Mouse (Mus musculus) lung, postnatal 0 days (tissue): ENCODE results near the gene Il21. TPM values are rescaled to one million over a fixed set of nuclear protein-coding genes. Genes with fewer than 3 reads are reported as not detected.

Source experiments
- ATAC-seq: fragments of 200-750 bp; cut with Nextera tagmentation; 2 replicates; pipeline ENCODE4 v1.8.0; 2017; ENCODE audit warnings: moderate library complexity
- DNase-seq: peaks from one replicate; pipeline ENCODE4 v3.0.0-alpha.2; 2016; ENCODE audit warnings: low spot score
- H3K27ac ChIP-seq: fragments of 300-500 bp; sonication (generic); 2 replicates; pipeline ENCODE4 v1.5.1; 2014; ENCODE audit warnings: antibody characterized with exemption, mild to moderate bottlenecking, low read length, mixed read lengths
- H3K27me3 ChIP-seq: fragments of 300-500 bp; sonication (generic); replicated peaks from 2 replicates; pipeline ENCODE4 v1.6.1; 2014; ENCODE audit warnings: low read length, mixed read lengths; ENCODE audit not compliant: insufficient read depth
- H3K36me3 ChIP-seq: fragments of 300-500 bp; sonication (generic); 2 replicates; pipeline ENCODE4 v1.6.1; 2014; ENCODE audit warnings: low read length, mixed read lengths; ENCODE audit not compliant: insufficient read depth
- H3K4me1 ChIP-seq: fragments of 300-500 bp; sonication (generic); 2 replicates; pipeline ENCODE4 v1.6.1; 2014; ENCODE audit warnings: antibody characterized with exemption, low read depth, low read length, mixed read lengths; ENCODE audit not compliant: insufficient read depth
- H3K4me2 ChIP-seq: fragments of 300-500 bp; sonication (generic); replicated peaks from 2 replicates; pipeline ENCODE4 v1.6.1; 2014; ENCODE audit warnings: low read depth, mild to moderate bottlenecking, low read length, moderate library complexity, mixed read lengths
- H3K4me3 ChIP-seq: fragments of 300-500 bp; sonication (generic); 2 replicates; pipeline ENCODE4 v1.5.1; 2014; ENCODE audit warnings: low read depth, low read length
- H3K9ac ChIP-seq: fragments of 300-500 bp; sonication (generic); replicated peaks from 2 replicates; pipeline ENCODE4 v1.6.1; 2014; ENCODE audit warnings: low read depth, mild to moderate bottlenecking
- H3K9me3 ChIP-seq: fragments of 300-500 bp; sonication (generic); 2 replicates; pipeline ENCODE4 v1.6.1; 2016; ENCODE audit warnings: low read length, mixed read lengths
- CTCF ChIP-seq: IDR thresholded peaks from 2 replicates; pipeline ENCODE4 v1.5.1; 2016; ENCODE audit warnings: antibody characterized with exemption, mild to moderate bottlenecking
- EP300 ChIP-seq: IDR thresholded peaks from 2 replicates; pipeline ENCODE4 v1.6.1; 2016; ENCODE audit warnings: antibody characterized with exemption, mild to moderate bottlenecking, control low read depth
- WGBS: fragments of 180-500 bp; shearing (Covaris S2); extraction: QIAGEN DNeasy Blood & Tissue Kit; methylation state at CpG from one replicate; pipeline ENCODE4 v1.1.7; 2014; 5-methylcytosine and 5-hydroxymethylcytosine counted together
- polyA plus RNA-seq: library from polyadenylated mRNA; unstranded; fragments of >200 nt; fragmentation: Nextera tagmentation; extraction: Ambion mirVana; gene quantifications from 2 replicates; pipeline ENCODE4 v1.2.1, GENCODE M21; 2015

Gene Il21
- polyA plus RNA-seq, 1 experiment from 2014 or later: not detected

GRCm38 (mm10) chr3:37202856-37203255, 29.6 kb downstream of the Il21 start:
- no peak overlapping the region for H3K4me3 ChIP-seq
- no peaks in the 10 kb centered on the region for H3K27me3 ChIP-seq
- WGBS: 80% methylated on average over 7 of the region's 7 CpGs
- no peak for TF ChIP-seq EP300
- TF ChIP-seq CTCF: no peak
- H3K9ac ChIP-seq: no peak overlapping the region
- H3K4me1 ChIP-seq: no peaks in the 10 kb centered on the region
- no peaks in the 10 kb centered on the region for H3K9me3 ChIP-seq
- H3K27ac ChIP-seq: no peak overlapping the region
- H3K36me3 ChIP-seq: no peaks in the 10 kb centered on the region
- ATAC-seq (no peak), DNase-seq (no peak)
- H3K4me2 ChIP-seq: no peak overlapping the region

GRCm38 (mm10) chr3:37201122-37201916, 31.1 kb downstream of the Il21 start:
- Histone ChIP-seq H3K36me3 (no peaks in the 10 kb centered on the region), H3K27ac (no peak overlapping the region), H3K4me2 (no peak overlapping the region), H3K4me3 (no peak overlapping the region), H3K4me1 (no peaks in the 10 kb centered on the region), H3K27me3 (no peaks in the 10 kb centered on the region), H3K9ac (no peak overlapping the region), H3K9me3 (no peaks in the 10 kb centered on the region)
- no peak for ATAC-seq
- TF ChIP-seq CTCF (no peak), EP300 (no peak)
- 58% methylated on average over 6 of the region's 6 CpGs for WGBS
- DNase-seq: peak; percentile 7

GRCm38 (mm10) chr3:37198302-37198701, 34.1 kb downstream of the Il21 start:
- Histone ChIP-seq H3K9me3 (no peaks in the 10 kb centered on the region), H3K27me3 (no peaks in the 10 kb centered on the region), H3K27ac (no peak overlapping the region), H3K36me3 (no peaks in the 10 kb centered on the region), H3K9ac (no peak overlapping the region), H3K4me2 (no peak overlapping the region), H3K4me1 (no peaks in the 10 kb centered on the region), H3K4me3 (no peak overlapping the region)
- TF ChIP-seq CTCF (no peak), EP300 (no peak)
- WGBS: 90% methylated on average over 5 of the region's 5 CpGs
- DNase-seq (no peak), ATAC-seq (no peak)

GRCm38 (mm10) chr3:37191953-37192352, 40.5 kb downstream of the Il21 start:
- no peak overlapping the region for H3K4me2 ChIP-seq
- no peak overlapping the region for H3K27ac ChIP-seq
- no peaks in the 10 kb centered on the region for H3K36me3 ChIP-seq
- H3K4me1 ChIP-seq: no peaks in the 10 kb centered on the region
- H3K9me3 ChIP-seq: no peaks in the 10 kb centered on the region
- DNase-seq (no peak), ATAC-seq (no peak)
- TF ChIP-seq CTCF (no peak), EP300 (no peak)
- WGBS: 28% methylated on average over 2 of the region's 2 CpGs
- H3K4me3 ChIP-seq: no peak overlapping the region
- H3K9ac ChIP-seq: no peak overlapping the region
- H3K27me3 ChIP-seq: no peaks in the 10 kb centered on the region

- no peaks in the 10 kb centered on the region for H3K27me3 ChIP-seq
- H3K36me3 ChIP-seq: no peaks in the 10 kb centered on the region
- H3K9ac ChIP-seq: no peak overlapping the region
- no peak for TF ChIP-seq EP300
- TF ChIP-seq CTCF: no peak
- H3K9me3 ChIP-seq: no peaks in the 10 kb centered on the region
- WGBS: 91% methylated on average over 1 of the region's 1 CpGs
- H3K27ac ChIP-seq: no peak overlapping the region
- no peak overlapping the region for H3K4me3 ChIP-seq
- ATAC-seq: no peak
- no peaks in the 10 kb centered on the region for H3K4me1 ChIP-seq
- no peak overlapping the region for H3K4me2 ChIP-seq
- DNase-seq: no peak
These were observed 46.9 kb downstream of the Il21 start for GRCm38 (mm10) chr3:37185534-37185933.

GRCm38 (mm10) chr3:37182415-37183269, 49.8 kb downstream of the Il21 start:
- peak; percentile 63 for ATAC-seq
- H3K27me3 ChIP-seq: no peaks in the 10 kb centered on the region
- H3K4me1 ChIP-seq: no peaks in the 10 kb centered on the region
- H3K27ac ChIP-seq: 0 out of 2 replicates have a peak overlapping the region, but pooled peaks have one; percentile 43
- no peak for TF ChIP-seq EP300
- TF ChIP-seq CTCF: 0 out of 2 replicates have a peak, but pooled peaks have one; percentile 5
- H3K9ac ChIP-seq: no peak overlapping the region
- WGBS: 38% methylated on average over 16 of the region's 16 CpGs
- no peak overlapping the region for H3K4me2 ChIP-seq
- peak; percentile 53 for DNase-seq
- H3K4me3 ChIP-seq: no peak overlapping the region
- no peaks in the 10 kb centered on the region for H3K36me3 ChIP-seq
- no peaks in the 10 kb centered on the region for H3K9me3 ChIP-seq
